Mouse (Mus musculus) frontal cortex, postnatal 36 days (tissue): ENCODE data around the gene Zscan2.
"Not testable (repeated sequence)": the region's sequence is repeated elsewhere in the genome, so short reads cannot be mapped to it uniquely, and the experiment has no call there.

Source experiments
- DNase-seq, 2 experiments: peaks; one replicate each; pipeline ENCODE4 v3.0.0; 2022; ENCODE audit warnings: low spot score in 2 of 2

Gene Zscan2

DNA sequence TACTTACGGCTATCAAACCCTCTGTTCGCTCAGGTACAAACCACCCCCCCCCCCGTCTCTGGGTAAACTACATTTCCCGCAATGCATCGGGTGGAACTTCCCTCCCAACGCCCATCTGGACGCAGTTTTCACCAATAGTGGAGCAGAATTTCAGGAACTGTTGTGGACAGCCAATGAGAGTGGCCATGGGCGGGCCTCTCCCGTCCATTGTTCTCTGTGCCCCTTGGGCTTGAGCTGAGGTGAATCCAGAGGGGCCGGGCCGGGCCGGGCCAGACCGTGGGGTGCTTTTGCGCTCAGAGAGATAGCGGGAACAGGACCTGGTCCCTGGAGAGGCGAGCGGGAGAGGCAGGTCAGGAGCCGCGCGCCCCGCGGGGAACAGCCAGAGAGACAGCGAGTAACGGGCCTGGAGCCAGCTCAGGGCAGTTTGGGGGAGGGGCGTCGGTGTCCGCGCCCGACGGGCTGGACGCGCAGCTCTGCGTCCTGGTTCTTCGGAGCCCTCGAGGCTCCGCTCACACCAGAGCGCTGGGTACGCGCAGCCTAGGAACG lies at the start of gene Zscan2:
TSS of gene Zscan2 (plus strand) at position 192 of the 546 bp plus-strand sequence.
- DNase-seq = peak; percentile 90 to 93

GRCm38 (mm10) chr7:80813397-80813796 lies 47.3 kb upstream of the Zscan2 start:
- no peak for DNase-seq

DNA sequence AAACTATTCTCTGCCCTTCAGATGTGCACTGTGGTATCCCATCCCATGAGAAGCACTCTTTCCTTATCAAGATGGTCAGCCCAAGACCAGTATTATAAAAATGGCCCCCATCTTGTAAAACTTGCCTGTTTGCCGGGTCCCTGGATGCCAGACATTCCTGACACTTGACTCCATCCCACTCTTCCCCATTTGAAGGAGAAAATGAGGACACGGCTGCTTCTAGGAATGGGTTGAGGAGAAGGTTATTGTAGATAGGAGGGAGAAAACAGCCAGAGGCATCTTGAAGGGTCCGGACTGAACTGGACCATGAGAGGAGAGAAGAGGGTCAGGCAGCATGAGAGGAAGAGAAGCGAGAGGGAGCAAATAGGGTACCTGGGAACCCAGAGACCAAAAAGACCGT lies 44.1 kb upstream of the Zscan2 start:
- DNase-seq = no peak

DNA sequence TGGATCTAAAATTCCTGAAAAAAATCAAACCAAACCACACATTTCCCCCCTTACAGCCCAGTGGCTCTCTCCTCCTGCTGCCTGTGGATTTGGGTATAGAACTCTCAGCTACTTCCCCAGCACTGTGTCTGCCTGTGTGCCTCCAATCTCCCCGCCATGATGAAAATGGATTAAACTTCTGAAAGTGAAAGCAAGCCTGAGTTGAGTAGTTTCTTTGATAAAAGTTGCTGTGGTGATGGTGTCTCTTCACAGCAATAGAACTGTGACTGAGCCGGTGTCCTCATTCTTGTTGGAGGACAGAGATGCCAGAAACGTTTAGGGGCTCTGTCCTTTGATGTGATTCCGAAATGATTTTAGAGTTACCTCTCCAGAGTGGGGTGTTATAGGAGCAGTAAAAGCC lies 39.9 kb upstream of the Zscan2 start:
- DNase-seq = no peak

- no peak for DNase-seq
These were observed 37.5 kb upstream of the Zscan2 start for GRCm38 (mm10) chr7:80823267-80823666.

DNA sequence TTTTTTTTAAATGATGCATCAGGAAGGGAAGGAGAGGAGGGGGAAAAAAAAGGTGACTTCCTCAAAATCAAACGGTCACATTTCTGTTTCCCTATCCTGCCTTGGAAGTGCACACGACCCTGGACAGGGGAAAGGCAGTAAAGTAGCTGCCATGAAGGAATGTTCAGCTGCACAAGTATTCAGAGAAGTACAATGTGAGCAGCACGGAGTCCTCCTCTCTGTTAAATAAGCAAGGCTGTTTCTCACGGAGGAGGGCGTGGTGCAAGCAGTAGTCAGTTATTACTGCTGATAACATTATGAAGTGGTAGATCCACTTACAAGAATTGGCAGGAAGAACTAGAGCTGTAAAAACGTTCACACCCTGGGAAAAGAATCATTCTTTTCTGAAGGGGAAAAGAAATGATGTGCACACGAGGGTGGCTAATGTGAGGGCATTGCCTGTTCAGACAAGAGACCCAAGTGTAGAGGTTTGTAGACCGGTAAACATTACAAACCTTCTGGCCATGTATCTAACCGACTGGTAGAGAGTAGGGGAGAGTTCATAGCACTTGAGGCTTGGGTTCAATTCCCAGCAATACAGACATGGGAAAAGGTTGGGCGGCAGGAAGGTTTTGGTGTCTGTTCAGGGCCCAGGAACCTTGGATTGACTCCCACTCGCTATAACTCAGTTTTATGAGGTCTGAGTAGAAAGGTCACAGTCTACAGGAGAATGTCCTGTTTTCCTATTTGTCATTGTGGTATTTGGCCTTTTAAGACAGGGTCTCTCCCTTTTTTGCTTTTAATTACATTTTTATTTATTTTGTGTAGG lies 36.6 kb upstream of the Zscan2 start:
- DNase-seq = no peak

- DNase-seq = no peak
These were observed 34.8 kb upstream of the Zscan2 start, which contains the start of gene Iqgap1 for GRCm38 (mm10) chr7:80825843-80826403. TSS of gene Iqgap1 (minus strand) at chr7:80825974.

- no peak for DNase-seq
These were observed 32.4 kb upstream of the Zscan2 start for GRCm38 (mm10) chr7:80828146-80828860.

DNA sequence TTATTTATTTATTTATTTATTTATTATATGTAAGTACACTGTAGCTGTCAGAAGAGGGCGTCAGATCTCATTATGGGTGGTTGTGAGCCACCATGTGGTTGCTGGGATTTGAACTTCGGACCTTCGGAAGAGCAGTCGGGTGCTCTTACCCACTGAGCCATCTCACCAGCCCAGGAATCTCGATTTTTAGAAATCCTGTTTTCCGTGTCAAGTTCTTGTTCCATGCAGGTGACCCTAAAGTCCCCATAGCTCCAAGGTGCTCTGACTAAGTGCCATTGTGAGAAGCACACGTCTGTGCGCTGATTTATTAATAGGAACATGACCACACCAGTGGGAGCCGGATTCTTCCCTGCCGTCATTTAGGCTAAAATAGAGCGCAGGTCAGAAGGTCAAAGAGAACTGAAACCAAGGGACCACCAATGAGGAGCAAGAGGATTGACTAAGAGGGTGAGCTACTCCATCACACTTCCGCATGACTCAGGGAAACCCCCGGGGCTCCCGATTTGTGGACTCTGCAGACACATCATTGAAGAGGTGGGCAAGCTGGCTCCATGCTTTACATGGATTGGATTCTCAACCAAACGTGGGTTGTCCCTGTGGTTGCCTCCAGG lies 30.4 kb upstream of the Zscan2 start:
- DNase-seq = no peak

- no peak for DNase-seq
These were observed 28.5 kb upstream of the Zscan2 start for GRCm38 (mm10) chr7:80832191-80832590.

DNA sequence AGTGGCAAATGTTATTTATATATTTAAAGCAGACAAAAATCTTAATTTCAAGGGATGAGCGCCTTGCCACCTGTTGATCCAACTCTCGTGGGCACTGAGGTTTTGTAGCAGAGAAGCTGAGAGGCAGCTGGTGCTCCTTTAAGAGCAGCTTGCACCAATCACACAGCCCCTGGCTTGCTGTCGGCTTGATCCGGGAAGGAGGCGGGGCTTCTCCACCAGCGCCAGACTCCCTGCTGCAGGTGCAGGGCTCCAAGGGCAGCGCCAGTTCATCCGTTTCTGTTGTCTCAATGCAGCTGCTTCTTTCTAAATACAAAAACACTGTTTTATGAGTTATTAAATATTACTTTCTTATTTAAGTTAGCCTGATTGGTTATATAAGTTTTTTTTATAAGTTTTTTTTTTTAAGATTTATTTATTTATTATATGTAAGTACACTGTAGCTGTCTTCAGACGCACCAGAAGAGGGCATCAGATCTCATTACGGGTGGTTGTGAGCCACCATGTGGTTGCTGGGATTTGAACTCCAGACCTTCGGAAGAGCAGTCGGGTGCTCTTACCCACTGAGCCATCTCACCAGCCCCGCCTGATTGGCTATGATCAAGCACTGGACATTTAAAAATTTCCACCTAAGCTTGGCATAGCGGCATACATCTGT lies 27.6 kb upstream of the Zscan2 start:
- not testable (repeated sequence) for DNase-seq

- no peak for DNase-seq
These were observed 26.8 kb upstream of the Zscan2 start for GRCm38 (mm10) chr7:80833651-80834532.

GRCm38 (mm10) chr7:80835984-80836652 lies 24.6 kb upstream of the Zscan2 start:
- no peak for DNase-seq

GRCm38 (mm10) chr7:80837736-80838135 lies 23.0 kb upstream of the Zscan2 start:
- no peak for DNase-seq

DNA sequence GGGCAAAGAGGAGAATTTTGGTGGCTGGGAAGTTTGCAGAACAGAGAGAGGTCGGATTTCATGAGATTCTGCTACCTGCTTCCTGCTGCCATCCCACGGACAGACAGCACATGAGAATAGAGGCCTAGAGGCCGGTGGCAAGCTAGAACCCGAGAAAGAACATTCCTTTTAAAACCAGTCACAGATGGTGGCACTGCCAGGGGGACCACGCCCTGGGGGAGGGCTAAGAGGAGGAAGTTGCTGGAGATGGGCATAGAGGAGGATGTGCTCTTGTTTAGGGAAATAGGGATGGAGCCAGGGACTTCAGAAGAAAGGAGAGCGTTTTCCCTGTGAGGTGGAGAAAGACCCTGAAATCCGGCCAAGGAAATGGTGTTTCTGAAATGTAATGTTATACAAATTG lies 22.5 kb upstream of the Zscan2 start:
- no peak for DNase-seq

DNA sequence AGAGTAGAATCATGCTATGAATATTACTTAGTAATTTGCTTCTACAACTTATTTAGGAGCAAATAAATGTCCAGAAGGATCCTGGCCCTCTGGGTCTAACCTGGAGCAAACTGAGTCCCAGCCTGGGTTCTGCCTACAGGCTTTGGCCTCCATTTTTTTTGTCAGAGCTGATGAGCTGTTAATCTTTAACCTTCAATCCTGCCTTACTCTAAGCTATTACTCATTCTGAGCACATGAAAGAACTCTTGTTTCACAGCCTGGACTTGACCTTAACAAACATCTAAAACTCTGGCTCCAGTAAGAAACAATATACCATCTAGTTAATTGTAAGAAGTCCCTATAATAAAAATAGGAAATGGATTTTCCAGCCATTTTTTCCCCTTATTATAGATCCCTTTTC lies 21.0 kb upstream of the Zscan2 start:
- DNase-seq = no peak

- no peak for DNase-seq
These were observed 20.5 kb upstream of the Zscan2 start for GRCm38 (mm10) chr7:80840241-80840640.

GRCm38 (mm10) chr7:80840937-80841336 lies 19.8 kb upstream of the Zscan2 start:
- DNase-seq = peak in 1 of 2 experiments; percentile 38

DNA sequence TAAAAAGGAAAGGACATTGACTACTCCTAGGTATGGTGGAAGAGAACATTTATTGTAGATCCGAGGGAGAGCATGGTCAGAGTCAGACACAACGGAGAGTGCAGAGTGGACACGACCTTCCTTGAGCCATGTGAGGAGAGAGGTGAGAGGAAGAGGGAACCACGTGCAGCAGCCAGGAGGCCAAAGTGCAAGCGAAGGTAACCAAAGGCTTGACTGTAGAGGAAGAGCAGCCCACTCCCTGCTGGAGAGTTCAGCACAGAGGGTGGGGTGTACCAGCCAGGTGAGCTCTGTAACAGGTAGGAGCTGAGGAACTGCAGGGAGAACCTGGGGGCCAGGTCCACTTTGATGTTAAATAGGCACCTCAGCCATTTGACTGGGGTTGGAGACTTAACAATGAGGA lies 18.6 kb upstream of the Zscan2 start:
- no peak for DNase-seq

DNA sequence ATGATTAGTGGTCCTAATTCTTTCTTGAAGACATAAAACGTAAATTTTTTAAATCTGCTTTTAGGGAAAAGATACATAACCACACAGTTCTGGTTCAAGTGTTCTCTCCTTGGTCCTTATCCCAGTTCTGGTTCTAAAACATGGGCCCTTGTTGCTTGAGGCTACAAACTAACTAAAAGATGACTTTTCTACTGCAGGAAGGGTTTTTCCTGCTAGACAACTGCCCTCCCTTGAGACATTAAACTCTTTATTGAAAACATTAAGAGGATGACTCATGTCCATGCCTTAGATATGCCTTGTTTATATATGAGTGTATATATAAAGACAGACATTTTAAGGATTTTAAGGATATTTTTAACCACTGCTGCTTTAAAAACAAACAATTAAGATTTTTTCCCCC lies 17.5 kb upstream of the Zscan2 start:
- DNase-seq = no peak
